Mouse (Mus musculus) adrenal gland, adult 2 months (tissue): ENCODE results near the gene Tspan31. TPM values are rescaled to one million over a fixed set of nuclear protein-coding genes. Genes with fewer than 3 reads are reported as not detected.
"Not testable (repeated sequence)": the region's sequence is repeated elsewhere in the genome, so short reads cannot be mapped to it uniquely, and the experiment has no call there.

ENCODE experiments used
- DNase-seq: peaks from one replicate; pipeline ENCODE4 v3.0.0; 2021
- polyA plus RNA-seq: library from polyadenylated mRNA; depleted of rRNA; stranded (reverse); fragments of >200 nt; gene quantifications from 2 replicates; pipeline ENCODE4 v1.2.3, GENCODE M21; 2012
- total RNA-seq, 2 experiments: library from RNA; stranded (reverse); gene quantifications; 2 replicates each; pipeline ENCODE4 v1.2.3; 2021

Tspan31 gene
- total and polyA plus RNA-seq, 3 experiments: 62.3 to 129 (median 115) TPM

GRCm38 (mm10) chr10:127083915-127084306 lies 13.8 kb upstream of the Tspan31 start:
- DNase-seq: no peak

- DNase-seq: no peak
Measured at GRCm38 (mm10) chr10:127083292-127083914, 13.3 kb upstream of the Tspan31 start.

- no peak for DNase-seq
Measured at GRCm38 (mm10) chr10:127081996-127082620, 12.0 kb upstream of the Tspan31 start.

GRCm38 (mm10) chr10:127080901-127081780 lies 11.1 kb upstream of the Tspan31 start:
- DNase-seq: no peak

GRCm38 (mm10) chr10:127079665-127080391 lies 9.8 kb upstream of the Tspan31 start:
- no peak for DNase-seq

GRCm38 (mm10) chr10:127078677-127079575 lies 8.9 kb upstream of the Tspan31 start:
- no peak for DNase-seq

- DNase-seq: no peak
Measured at GRCm38 (mm10) chr10:127078001-127078676, 8.1 kb upstream of the Tspan31 start.

GRCm38 (mm10) chr10:127077515-127077914 lies 7.5 kb upstream of the Tspan31 start:
- DNase-seq: no peak

GRCm38 (mm10) chr10:127076082-127076481 lies 6.0 kb upstream of the Tspan31 start:
- no peak for DNase-seq

- DNase-seq: no peak
Measured at GRCm38 (mm10) chr10:127075651-127076050, 5.6 kb upstream of the Tspan31 start.

- DNase-seq: no peak
Measured at GRCm38 (mm10) chr10:127075080-127075479, 5.0 kb upstream of the Tspan31 start, which contains the start of gene Agap2. TSS of gene Agap2 (plus strand) at chr10:127075284.

- DNase-seq: no peak
Measured at GRCm38 (mm10) chr10:127073981-127074380, 3.9 kb upstream of the Tspan31 start.

GRCm38 (mm10) chr10:127072969-127073368 lies 2.9 kb upstream of the Tspan31 start:
- DNase-seq: not testable (repeated sequence)

- not testable (repeated sequence) for DNase-seq
Measured at GRCm38 (mm10) chr10:127072270-127072669, 2.2 kb upstream of the Tspan31 start.

- DNase-seq: no peak
Measured at GRCm38 (mm10) chr10:127071203-127071602, 1.1 kb upstream of the Tspan31 start.

- peak; percentile 58 for DNase-seq
Measured at GRCm38 (mm10) chr10:127069281-127070189, 529 bp downstream of the Tspan31 start.

- DNase-seq: no peak
Measured at GRCm38 (mm10) chr10:127068360-127069038, 1.6 kb downstream of the Tspan31 start.

- no peak for DNase-seq
Measured at GRCm38 (mm10) chr10:127066519-127067018, 3.5 kb downstream of the Tspan31 start.
